Mouse (Mus musculus): Measurements from ENCODE around the gene Fhl5. TPM values are rescaled to one million over a fixed set of nuclear protein-coding genes. Genes with fewer than 3 reads are reported as not detected.

Gene Fhl5
- polyA plus RNA-seq, 1 experiment from 2014 or later = not detected

Other genes with a start within 250 kb of the Fhl5 start
- gene Ufl1, start 38.9 kb upstream of the Fhl5 start, polyA plus RNA-seq (2014; fragmentation: Nextera tagmentation; extraction: Ambion mirVana) = 29.3 and 50.5 TPM in 2 replicates